Mouse (Mus musculus) small intestine, adult 2 months (tissue): ENCODE data around the gene Zbtb25.

Experiments
- CTCF ChIP-seq: fragments of 200-500 bp; IDR thresholded peaks from 2 replicates; pipeline ENCODE4 v1.5.1; 2012; ENCODE audit warnings: low read depth, mild to moderate bottlenecking, control low read depth, inconsistent platforms, low read length, moderate library complexity, mixed read lengths; ENCODE audit not compliant: insufficient replicate concordance, insufficient read length; ENCODE audit errors: extremely low read depth
- POLR2A ChIP-seq: fragments of 200-500 bp; IDR thresholded peaks from 2 replicates; pipeline ENCODE4 v1.6.1; 2012; ENCODE audit warnings: low read depth, mild to moderate bottlenecking, control low read depth, inconsistent platforms, low read length, moderate library complexity

- TF ChIP-seq CTCF = no peak
- TF ChIP-seq POLR2A = no peak
These were observed 7.7 kb upstream of the Zbtb25 start for GRCm38 (mm10) chr12:76377059-76377458.
